Mouse (Mus musculus) limb, embryonic 13.5 days (tissue): ENCODE measurements around the gene Dnmt1. TPM values are rescaled to one million over a fixed set of nuclear protein-coding genes. Genes with fewer than 3 reads are reported as not detected.

Source experiments
- ATAC-seq: fragments of 200-750 bp; cut with Nextera tagmentation; 2 replicates; pipeline ENCODE4 v1.8.0; 2017; ENCODE audit warnings: low read depth, moderate number of reproducible peaks, moderate TSS enrichment; ENCODE audit not compliant: low FRiP score
- H3K27ac ChIP-seq: fragments of 300-500 bp; sonication (generic); 2 replicates; pipeline ENCODE4 v1.5.1; 2015; ENCODE audit warnings: inconsistent platforms, mild to moderate bottlenecking, moderate library complexity
- H3K27me3 ChIP-seq: fragments of 300-500 bp; sonication (generic); 2 replicates; pipeline ENCODE4 v1.6.1; 2015; ENCODE audit warnings: mild to moderate bottlenecking, inconsistent platforms
- H3K36me3 ChIP-seq: fragments of 300-500 bp; sonication (generic); 2 replicates; pipeline ENCODE4 v1.6.1; 2015; ENCODE audit warnings: inconsistent platforms, mild to moderate bottlenecking, moderate library complexity
- H3K4me1 ChIP-seq: fragments of 300-500 bp; sonication (generic); 2 replicates; pipeline ENCODE4 v1.6.1; 2015; ENCODE audit warnings: inconsistent platforms
- H3K4me2 ChIP-seq: fragments of 300-500 bp; sonication (generic); replicated peaks from 2 replicates; pipeline ENCODE4 v1.6.1; 2015; ENCODE audit warnings: inconsistent platforms, mild to moderate bottlenecking, moderate library complexity
- H3K4me3 ChIP-seq: fragments of 300-500 bp; sonication (generic); 2 replicates; pipeline ENCODE4 v1.5.1; 2015; ENCODE audit warnings: moderate library complexity, mild to moderate bottlenecking, inconsistent platforms
- H3K9ac ChIP-seq: fragments of 300-500 bp; sonication (generic); 2 replicates; pipeline ENCODE4 v1.6.1; 2015; ENCODE audit warnings: mild to moderate bottlenecking, inconsistent platforms
- H3K9me3 ChIP-seq: fragments of 300-500 bp; sonication (generic); 2 replicates; pipeline ENCODE4 v1.6.1; 2016; ENCODE audit warnings: inconsistent platforms
- WGBS: fragments of 180-500 bp; shearing (Covaris S2); methylation state at CpG from one replicate; pipeline ENCODE4 v1.1.7; 2015; 5-methylcytosine and 5-hydroxymethylcytosine counted together
- polyA plus RNA-seq: library from polyadenylated mRNA; unstranded; fragments of >200 nt; fragmentation: Nextera tagmentation; extraction: Ambion mirVana; gene quantifications from 2 replicates; pipeline ENCODE4 v1.2.1, GENCODE M21; 2015

Gene Dnmt1
- polyA plus RNA-seq, 1 experiment from 2014 or later, result 104 TPM

GRCm38 (mm10) chr9:20951966-20952519 is 7.6 kb downstream of the Dnmt1 start:
- Histone ChIP-seq H3K4me1 (peaks cover 20% of the 10 kb centered on the region), H3K4me2 (peak overlapping the region; percentile 89), H3K36me3 (peaks cover 6% of the 10 kb centered on the region; the same call in 1 of the 2 replicates), H3K9me3 (no peaks in the 10 kb centered on the region), H3K27ac (peak overlapping the region; percentile 92), H3K27me3 (no peaks in the 10 kb centered on the region), H3K9ac (peak overlapping the region; percentile 91), H3K4me3 (peak overlapping the region; percentile 86)
- under 1% methylated on average over 17 of the region's 17 CpGs for WGBS
- peak; percentile 68 for ATAC-seq

- peak overlapping the region; percentile 89 for H3K4me2 ChIP-seq
- WGBS, result 11% methylated on average over 14 of the region's 14 CpGs
- peak overlapping the region; percentile 92; the same call in 1 of the 2 replicates for H3K27ac ChIP-seq
- no peaks in the 10 kb centered on the region for H3K27me3 ChIP-seq
- peak overlapping the region; percentile 86 for H3K4me3 ChIP-seq
- peaks cover 20% of the 10 kb centered on the region for H3K4me1 ChIP-seq
- H3K9me3 ChIP-seq, result no peaks in the 10 kb centered on the region
- peaks cover 12% of the 10 kb centered on the region; the same call in 1 of the 2 replicates for H3K36me3 ChIP-seq
- H3K9ac ChIP-seq, result peak overlapping the region; percentile 91
- no peak for ATAC-seq
Measured at GRCm38 (mm10) chr9:20951441-20951840, 8.2 kb downstream of the Dnmt1 start.

- H3K9ac ChIP-seq, result peak overlapping the region; percentile 91
- H3K9me3 ChIP-seq, result no peaks in the 10 kb centered on the region
- H3K4me3 ChIP-seq, result peak overlapping the region; percentile 86; the same call in 1 of the 2 replicates
- H3K27ac ChIP-seq, result no peak overlapping the region
- peaks cover 18% of the 10 kb centered on the region; the same call in 1 of the 2 replicates for H3K36me3 ChIP-seq
- H3K27me3 ChIP-seq, result no peaks in the 10 kb centered on the region
- H3K4me2 ChIP-seq, result peak overlapping the region; percentile 89
- peaks cover 25% of the 10 kb centered on the region for H3K4me1 ChIP-seq
- no peak for ATAC-seq
Measured at GRCm38 (mm10) chr9:20950419-20950818, 9.3 kb downstream of the Dnmt1 start.

GRCm38 (mm10) chr9:20946066-20946880 is 13.4 kb downstream of the Dnmt1 start:
- Histone ChIP-seq H3K27ac (no peak overlapping the region), H3K4me1 (peaks cover 39% of the 10 kb centered on the region), H3K9ac (no peak overlapping the region; the same call in 1 of the 2 replicates), H3K4me3 (no peak overlapping the region), H3K36me3 (peaks cover 30% of the 10 kb centered on the region), H3K9me3 (no peaks in the 10 kb centered on the region), H3K27me3 (no peaks in the 10 kb centered on the region), H3K4me2 (no peak overlapping the region)
- no peak for ATAC-seq
- 76% methylated on average over 16 of the region's 16 CpGs for WGBS

GRCm38 (mm10) chr9:20944697-20945370 is 14.9 kb downstream of the Dnmt1 start:
- Histone ChIP-seq H3K9me3 (no peaks in the 10 kb centered on the region), H3K27me3 (no peaks in the 10 kb centered on the region), H3K36me3 (peaks cover 44% of the 10 kb centered on the region), H3K4me2 (no peak overlapping the region; the same call in 1 of the 2 replicates), H3K4me1 (peaks cover 25% of the 10 kb centered on the region), H3K4me3 (no peak overlapping the region), H3K9ac (no peak overlapping the region), H3K27ac (no peak overlapping the region)
- 53% methylated on average over 4 of the region's 4 CpGs for WGBS
- no peak for ATAC-seq

- H3K4me3 ChIP-seq, result no peak overlapping the region
- no peaks in the 10 kb centered on the region for H3K27me3 ChIP-seq
- ATAC-seq, result peak; percentile 49; the same call in 1 of the 2 replicates
- H3K9me3 ChIP-seq, result no peaks in the 10 kb centered on the region
- H3K27ac ChIP-seq, result peak overlapping the region; percentile 10; the same call in 1 of the 2 replicates
- peaks cover 22% of the 10 kb centered on the region for H3K4me1 ChIP-seq
- peak overlapping the region; percentile 51 for H3K9ac ChIP-seq
- H3K4me2 ChIP-seq, result no peak overlapping the region; the same call in 1 of the 2 replicates
- peaks cover 54% of the 10 kb centered on the region for H3K36me3 ChIP-seq
- WGBS, result 2% methylated on average over 2 of the region's 2 CpGs
Measured at GRCm38 (mm10) chr9:20943911-20944310, 15.8 kb downstream of the Dnmt1 start.

DNA sequence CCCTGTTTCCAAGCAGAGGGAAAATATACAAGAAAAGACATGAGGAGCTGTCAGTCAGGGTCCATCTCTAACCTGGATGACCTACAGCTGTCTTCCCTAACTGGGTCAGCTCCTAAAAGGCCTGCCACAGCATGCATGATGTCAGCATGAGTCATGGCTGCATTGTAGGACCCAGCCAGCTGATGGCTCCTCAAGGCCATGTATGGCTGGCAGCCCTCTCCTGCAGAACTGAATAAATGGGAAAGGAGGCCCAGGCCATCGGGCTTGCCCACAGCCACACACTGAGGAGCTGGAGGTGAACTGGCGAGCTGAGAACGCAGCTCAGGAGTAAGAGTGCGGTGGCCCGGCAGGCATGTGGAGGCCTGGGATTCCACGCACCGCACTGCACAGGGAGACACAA is 16.3 kb downstream of the Dnmt1 start:
- WGBS, result 88% methylated on average over 7 of the region's 7 CpGs
- no peak overlapping the region for H3K4me3 ChIP-seq
- H3K9me3 ChIP-seq, result no peaks in the 10 kb centered on the region
- H3K36me3 ChIP-seq, result peaks cover 59% of the 10 kb centered on the region
- H3K27ac ChIP-seq, result no peak overlapping the region; the same call in 1 of the 2 replicates
- H3K9ac ChIP-seq, result no peak overlapping the region
- ATAC-seq, result peak; percentile 10; the same call in 1 of the 2 replicates
- no peaks in the 10 kb centered on the region for H3K27me3 ChIP-seq
- peaks cover 22% of the 10 kb centered on the region for H3K4me1 ChIP-seq
- no peak overlapping the region for H3K4me2 ChIP-seq

- no peak overlapping the region for H3K4me2 ChIP-seq
- H3K9ac ChIP-seq, result no peak overlapping the region
- H3K27me3 ChIP-seq, result no peaks in the 10 kb centered on the region
- no peak for ATAC-seq
- peaks cover 99% of the 10 kb centered on the region for H3K36me3 ChIP-seq
- no peak overlapping the region for H3K27ac ChIP-seq
- no peaks in the 10 kb centered on the region for H3K4me1 ChIP-seq
- no peaks in the 10 kb centered on the region for H3K9me3 ChIP-seq
- WGBS, result 84% methylated on average over 3 of the region's 3 CpGs
- H3K4me3 ChIP-seq, result no peak overlapping the region
Measured at GRCm38 (mm10) chr9:20923258-20923657, 36.4 kb downstream of the Dnmt1 start.

DNA sequence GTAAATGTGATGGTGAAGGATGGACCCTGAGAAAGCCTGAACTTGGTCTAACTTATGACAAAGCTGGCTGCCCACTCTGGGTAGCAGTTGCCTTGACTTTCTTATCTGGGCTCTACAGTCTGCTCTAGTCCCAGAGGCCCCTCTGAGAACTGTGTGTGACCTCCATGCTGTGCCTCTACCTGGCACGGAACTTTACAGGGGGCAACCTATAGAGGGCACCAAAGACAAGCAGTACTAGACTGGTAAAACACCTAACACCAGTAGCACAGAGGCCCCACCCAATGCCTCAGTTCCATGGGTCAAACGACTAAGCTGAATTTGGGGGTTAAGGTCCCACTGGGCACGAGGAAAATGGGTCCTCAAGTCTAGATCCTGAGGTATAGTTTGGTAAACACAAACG is 43.5 kb downstream of the Dnmt1 start:
- no peak overlapping the region for H3K27ac ChIP-seq
- 84% methylated on average over 4 of the region's 4 CpGs for WGBS
- peaks cover 100% of the 10 kb centered on the region for H3K36me3 ChIP-seq
- no peak for ATAC-seq
- no peak overlapping the region for H3K9ac ChIP-seq
- H3K4me2 ChIP-seq, result no peak overlapping the region
- H3K4me3 ChIP-seq, result no peak overlapping the region
- no peaks in the 10 kb centered on the region for H3K4me1 ChIP-seq
- H3K9me3 ChIP-seq, result no peaks in the 10 kb centered on the region
- H3K27me3 ChIP-seq, result no peaks in the 10 kb centered on the region

DNA sequence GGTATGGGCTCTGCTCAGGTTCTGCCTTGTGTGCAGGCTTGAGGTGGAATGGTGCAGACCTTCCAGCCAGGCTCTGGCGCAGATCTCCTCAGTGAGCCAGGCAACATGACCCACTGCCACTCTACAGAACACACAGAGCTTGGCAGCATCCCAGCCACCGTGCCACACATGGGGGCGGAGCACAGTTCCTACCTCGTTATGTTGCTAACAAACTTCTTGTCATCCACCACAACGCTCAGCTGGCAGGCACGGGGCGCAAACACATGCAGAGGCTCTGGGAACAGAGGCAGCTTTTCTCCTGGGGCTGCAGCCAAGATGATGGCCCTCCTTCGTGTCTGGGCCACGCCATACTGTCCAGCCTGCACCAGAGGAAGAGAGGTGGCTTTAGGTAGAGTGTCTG is 49.7 kb downstream of the Dnmt1 start:
- Histone ChIP-seq H3K4me2 (no peak overlapping the region), H3K27ac (no peak overlapping the region), H3K9me3 (no peaks in the 10 kb centered on the region), H3K4me3 (no peak overlapping the region), H3K9ac (no peak overlapping the region), H3K36me3 (peaks cover 100% of the 10 kb centered on the region), H3K27me3 (no peaks in the 10 kb centered on the region), H3K4me1 (no peaks in the 10 kb centered on the region)
- 90% methylated on average over 9 of the region's 9 CpGs for WGBS
- ATAC-seq, result no peak

DNA sequence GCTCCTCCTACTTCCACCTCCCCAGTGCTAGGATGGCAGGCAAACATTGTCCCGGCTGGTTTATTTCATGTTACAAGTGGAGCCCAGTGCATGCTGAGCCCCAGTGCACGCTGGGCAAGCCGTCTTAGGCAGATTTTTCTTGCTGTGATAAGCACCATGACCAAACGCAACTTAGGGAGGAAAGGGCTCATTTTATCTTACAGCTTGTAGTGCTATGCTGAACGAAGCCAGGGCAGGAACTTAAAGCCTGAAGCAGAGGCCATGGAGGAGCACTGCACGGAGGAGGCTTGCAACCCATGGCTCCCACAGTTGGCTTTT is 57.6 kb downstream of the Dnmt1 start:
- H3K4me3 ChIP-seq, result no peak overlapping the region
- WGBS, result 45% methylated on average over 6 of the region's 6 CpGs
- H3K27me3 ChIP-seq, result no peaks in the 10 kb centered on the region
- ATAC-seq, result no peak
- no peaks in the 10 kb centered on the region for H3K9me3 ChIP-seq
- H3K4me2 ChIP-seq, result no peak overlapping the region
- H3K36me3 ChIP-seq, result peaks cover 32% of the 10 kb centered on the region
- H3K4me1 ChIP-seq, result peaks cover 12% of the 10 kb centered on the region
- H3K27ac ChIP-seq, result no peak overlapping the region; the same call in 1 of the 2 replicates
- H3K9ac ChIP-seq, result peak overlapping the region; percentile 25; the same call in 1 of the 2 replicates
